In genomic region chr17:13699716-13700115, GRCm38 (mm10) we compare ENCODE assay signal across 8 mouse cellular contexts.
DNase-seq lines count a peak whose midpoint lies in the region; ATAC-seq and TF ChIP-seq lines count a peak whose summit lies in the region.

No protein-coding gene starts in this region.

- H3K4me2 ChIP-seq in embryonic facial prominence, embryonic 11.5 days (ENCODE audit: low read depth, low read length), result no peak overlapping the region
- H3K4me2 ChIP-seq in intestine, postnatal 0 days (replicated peaks; ENCODE audit: low read depth), result no peak overlapping the region; the same call in 1 of the 2 replicates
- peak overlapping the region; percentile 4; the same call in 1 of the 2 replicates for H3K4me2 ChIP-seq in lung, embryonic 14.5 days

- H3K4me3 ChIP-seq in embryonic facial prominence, embryonic 11.5 days (ENCODE audit: low read depth, low read length), result no peak overlapping the region
- no peak overlapping the region for H3K4me3 ChIP-seq in intestine, postnatal 0 days (ENCODE audit: low read depth, low read length)
- H3K4me3 ChIP-seq in lung, embryonic 14.5 days (ENCODE audit: low read depth, low read length), result no peak overlapping the region

- H3K27me3 ChIP-seq in embryonic facial prominence, embryonic 11.5 days (ENCODE audit: control insufficient read depth, insufficient read depth, low read length), result no peaks in the 10 kb centered on the region
- no peaks in the 10 kb centered on the region for H3K27me3 ChIP-seq in intestine, postnatal 0 days (replicated peaks; ENCODE audit: control insufficient read depth, insufficient read depth, low read length)
- H3K27me3 ChIP-seq in lung, embryonic 14.5 days (ENCODE audit: insufficient read depth, low read length), result no peaks in the 10 kb centered on the region

- no peak for ATAC-seq in embryonic facial prominence, embryonic 11.5 days (replicated peaks; ENCODE audit: insufficient number of reproducible peaks, low FRiP score, low TSS enrichment, low read depth)
- peak; percentile 55 for ATAC-seq in intestine, postnatal 0 days
- peak; percentile 36 for ATAC-seq in lung, embryonic 14.5 days (ENCODE audit: insufficient read depth)

- TF ChIP-seq CTCF in intestine, postnatal 0 days (IDR thresholded peaks at IDR 0.05; ENCODE audit: low read depth), result no peak
- no peak for TF ChIP-seq CTCF in lung, embryonic 14.5 days (IDR thresholded peaks at IDR 0.05; ENCODE audit: low read depth)

- H3K36me3 ChIP-seq in embryonic facial prominence, embryonic 11.5 days (replicated peaks; ENCODE audit: control insufficient read depth, insufficient read depth, low read depth, low read length), result no peaks in the 10 kb centered on the region
- no peaks in the 10 kb centered on the region for H3K36me3 ChIP-seq in intestine, postnatal 0 days (ENCODE audit: control insufficient read depth, insufficient read depth)
- H3K36me3 ChIP-seq in lung, embryonic 14.5 days (ENCODE audit: insufficient read depth), result no peaks in the 10 kb centered on the region

- no peaks in the 10 kb centered on the region; the same call in none of the 2 replicates for H3K4me1 ChIP-seq in embryonic facial prominence, embryonic 11.5 days (ENCODE audit: control insufficient read depth, insufficient read depth, low read length)
- 0 out of 2 replicates have a peak, but pooled peaks cover 4% of the 10 kb centered on the region for H3K4me1 ChIP-seq in intestine, postnatal 0 days (replicated peaks; ENCODE audit: control insufficient read depth, insufficient read depth, low read length)
- peaks cover 33% of the 10 kb centered on the region for H3K4me1 ChIP-seq in lung, embryonic 14.5 days (ENCODE audit: insufficient read depth)

- no peak overlapping the region for H3K9ac ChIP-seq in embryonic facial prominence, embryonic 11.5 days (replicated peaks; ENCODE audit: low read length)
- H3K9ac ChIP-seq in intestine, postnatal 0 days (ENCODE audit: low read depth, low read length), result no peak overlapping the region
- no peak overlapping the region for H3K9ac ChIP-seq in lung, embryonic 14.5 days

- DNase-seq in embryonic facial prominence, embryonic 11.5 days (ENCODE audit: low spot score), result no peak
- peak; percentile 98 for DNase-seq in heart, adult 11 months
- DNase-seq in lung, embryonic 14.5 days, result peak; percentile 51
- no peak for DNase-seq in thymus, postnatal 14 days
- no peak for DNase-seq in embryo, embryonic 9.5 days (ENCODE audit: extremely low spot score)
- DNase-seq in ovary, adult 18-20 months (ENCODE audit: low spot score), result no peak
- DNase-seq in frontal cortex, adult 2 months (ENCODE audit: extremely low spot score in 1 of 2, low spot score in 1 of 2), result no peak

- peak overlapping the region; percentile 14; the same call in 1 of the 2 replicates for H3K27ac ChIP-seq in embryonic facial prominence, embryonic 11.5 days (replicated peaks; ENCODE audit: low read depth, low read length)
- H3K27ac ChIP-seq in intestine, postnatal 0 days (ENCODE audit: low read depth, low read length), result peak overlapping the region; percentile 35; the same call in 1 of the 2 replicates
- H3K27ac ChIP-seq in lung, embryonic 14.5 days (ENCODE audit: low read depth), result peak overlapping the region; percentile 89

- H3K9me3 ChIP-seq in embryonic facial prominence, embryonic 11.5 days (replicated peaks; ENCODE audit: control insufficient read depth, low read length), result no peaks in the 10 kb centered on the region
- H3K9me3 ChIP-seq in intestine, postnatal 0 days (ENCODE audit: control insufficient read depth), result no peaks in the 10 kb centered on the region
- no peaks in the 10 kb centered on the region for H3K9me3 ChIP-seq in lung, embryonic 14.5 days (ENCODE audit: low read depth, low read length)

- 53% methylated on average over 7 of the region's 7 CpGs for WGBS in embryonic facial prominence, embryonic 11.5 days
- 40% methylated on average over 7 of the region's 7 CpGs for WGBS in intestine, postnatal 0 days
- 33% methylated on average over 7 of the region's 7 CpGs for WGBS in lung, embryonic 14.5 days

Comparison
In these comparisons a context has a peak if more than half of its experiments do, and no peak if none do; other contexts are left out.
1. DNase-seq: peak in heart, adult 11 months (single experiment) and lung, embryonic 14.5 days (single experiment); none in embryonic facial prominence, embryonic 11.5 days (single experiment), thymus, postnatal 14 days (single experiment), embryo, embryonic 9.5 days (single experiment), ovary, adult 18-20 months (single experiment) and frontal cortex, adult 2 months (0 of 2).
2. H3K27ac ChIP-seq: peak in every context shown above with its lines; median percentile 89 in lung, embryonic 14.5 days; 35 in intestine, postnatal 0 days; 14 in embryonic facial prominence, embryonic 11.5 days.